Mouse (Mus musculus): ENCODE measurements around the gene Apbb2. TPM values are rescaled to one million over a fixed set of nuclear protein-coding genes. Genes with fewer than 3 reads are reported as not detected.

Apbb2 gene
- polyA plus RNA-seq, 1 experiment, result 22.6 TPM

- Histone ChIP-seq H3K36me3 (ENCODE audit: control insufficient read depth, insufficient read depth) (peaks cover 41% of the 10 kb centered on the region), H3K4me3 (ENCODE audit: insufficient read depth, poor library complexity, severe bottlenecking) (no peak overlapping the region), H3K79me3 (ENCODE audit: low read depth) (no peaks in the 10 kb centered on the region), H3ac (ENCODE audit: control insufficient read depth, insufficient read length, low read depth) (no peak overlapping the region), H3K27me3 (ENCODE audit: control insufficient read depth, insufficient read depth, insufficient read length) (no peaks in the 10 kb centered on the region), H3K79me2 (ENCODE audit: control insufficient read depth, insufficient read depth) (no peaks in the 10 kb centered on the region)
- TF ChIP-seq FOSL1 (IDR thresholded peaks at IDR 0.05; ENCODE audit: insufficient read depth, low read length, poor library complexity, severe bottlenecking) (no peak), USF1 (IDR thresholded peaks at IDR 0.05; ENCODE audit: low read depth) (no peak), MYOG (IDR thresholded peaks at IDR 0.05; ENCODE audit: control insufficient read depth, extremely low read depth, insufficient read length) (no peak)
Observed at GRCm38 (mm10) chr5:66310806-66311205, 307.8 kb downstream of the Apbb2 start.

DNA sequence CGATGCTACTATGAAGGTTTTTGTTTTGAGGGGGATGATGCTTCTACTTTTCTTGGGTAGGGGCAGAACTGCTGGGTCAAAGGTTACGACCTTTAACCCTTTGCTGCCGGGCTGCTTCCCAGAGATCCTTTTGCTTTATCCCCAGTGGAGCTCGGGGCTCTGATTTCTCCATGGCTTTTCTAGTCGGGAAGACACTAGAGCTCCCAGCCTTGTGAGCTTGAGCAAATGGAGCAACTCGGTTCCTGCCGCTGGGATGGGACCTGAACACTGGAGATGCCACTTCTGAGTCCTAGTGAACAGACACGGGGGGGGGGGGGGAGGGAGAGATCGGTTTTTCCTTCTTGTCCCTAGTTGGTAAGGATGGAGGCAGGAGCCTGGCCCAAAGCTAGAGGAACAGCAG, 308.3 kb downstream of the Apbb2 start:
- peaks cover 44% of the 10 kb centered on the region for H3K36me3 ChIP-seq (ENCODE audit: control insufficient read depth, insufficient read depth)

GRCm38 (mm10) chr5:66305511-66305910, 313.1 kb downstream of the Apbb2 start:
- Histone ChIP-seq H3K27me3 (ENCODE audit: control insufficient read depth, insufficient read depth, insufficient read length) (no peaks in the 10 kb centered on the region), H3K79me2 (ENCODE audit: control insufficient read depth, insufficient read depth) (no peaks in the 10 kb centered on the region), H3ac (ENCODE audit: control insufficient read depth, insufficient read length, low read depth) (no peak overlapping the region), H3K79me3 (ENCODE audit: low read depth) (no peaks in the 10 kb centered on the region), H3K36me3 (ENCODE audit: control insufficient read depth, insufficient read depth) (peaks cover 71% of the 10 kb centered on the region), H3K4me3 (ENCODE audit: insufficient read depth, poor library complexity, severe bottlenecking) (no peak overlapping the region)
- TF ChIP-seq CTCF (IDR thresholded peaks at IDR 0.05; ENCODE audit: control insufficient read depth, insufficient read depth, insufficient read length) (no peak), MYOG (IDR thresholded peaks at IDR 0.05; ENCODE audit: control insufficient read depth, extremely low read depth, insufficient read length) (no peak), FOSL1 (IDR thresholded peaks at IDR 0.05; ENCODE audit: insufficient read depth, low read length, poor library complexity, severe bottlenecking) (no peak), MYOD1 (IDR thresholded peaks at IDR 0.05; ENCODE audit: control insufficient read depth, insufficient read length, low read depth) (no peak), CEBPB (IDR thresholded peaks at IDR 0.05; ENCODE audit: low read depth) (no peak), USF1 (IDR thresholded peaks at IDR 0.05; ENCODE audit: low read depth) (no peak), MAX (IDR thresholded peaks at IDR 0.05) (no peak)

More for the DNA sequence above, 308.3 kb downstream of the Apbb2 start:
- H3K79me3 ChIP-seq (ENCODE audit: low read depth), result no peaks in the 10 kb centered on the region
- TF ChIP-seq MYOG (IDR thresholded peaks at IDR 0.05; ENCODE audit: control insufficient read depth, extremely low read depth, insufficient read length) (no peak), CTCF (IDR thresholded peaks at IDR 0.05; ENCODE audit: control insufficient read depth, insufficient read depth, insufficient read length) (no peak), FOSL1 (IDR thresholded peaks at IDR 0.05; ENCODE audit: insufficient read depth, low read length, poor library complexity, severe bottlenecking) (no peak), CEBPB (IDR thresholded peaks at IDR 0.05; ENCODE audit: low read depth) (no peak)
- H3ac ChIP-seq (ENCODE audit: control insufficient read depth, insufficient read length, low read depth), result no peak overlapping the region
- H3K79me2 ChIP-seq (ENCODE audit: control insufficient read depth, insufficient read depth), result no peaks in the 10 kb centered on the region
- no peaks in the 10 kb centered on the region for H3K27me3 ChIP-seq (ENCODE audit: control insufficient read depth, insufficient read depth, insufficient read length)
- no peak overlapping the region for H3K4me3 ChIP-seq (ENCODE audit: insufficient read depth, poor library complexity, severe bottlenecking)

DNA sequence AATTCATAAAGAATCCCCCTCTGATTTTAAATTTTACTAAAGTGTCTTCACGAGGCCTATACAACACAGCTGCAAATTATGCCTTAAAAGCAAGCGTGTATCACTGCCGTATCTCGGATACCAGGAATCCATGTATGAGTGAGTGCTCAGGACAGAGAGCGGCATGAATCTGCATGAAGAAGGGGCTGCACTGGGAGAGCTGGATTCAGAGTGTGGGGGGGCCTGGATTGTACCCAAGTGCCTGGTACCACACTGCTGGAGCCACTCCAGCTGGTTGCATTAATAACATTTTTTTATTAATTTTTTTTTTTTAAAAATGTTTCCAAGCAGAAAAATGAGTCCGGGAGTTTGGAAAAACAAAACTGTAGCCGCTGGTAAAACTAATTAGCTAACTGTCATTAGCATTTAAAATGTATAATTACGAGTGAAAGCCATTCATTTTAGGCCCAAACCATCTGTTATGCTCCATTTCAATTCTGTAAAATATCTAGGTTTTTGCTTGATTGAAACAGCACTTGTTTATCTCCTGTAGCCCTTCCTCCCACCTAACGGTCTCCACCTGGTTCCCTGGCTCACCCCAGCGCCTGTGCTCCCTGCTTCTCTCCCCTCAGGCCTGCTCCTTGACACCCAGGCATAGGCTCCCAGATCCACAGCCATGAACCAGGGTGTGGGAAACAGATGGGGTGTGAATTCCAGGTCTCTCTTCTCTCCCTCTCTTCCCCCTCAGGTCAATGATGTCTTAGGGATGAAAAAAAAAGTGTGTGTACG, 314.1 kb downstream of the Apbb2 start:
- Histone ChIP-seq H3ac (ENCODE audit: control insufficient read depth, insufficient read length, low read depth) (no peak overlapping the region), H3K79me2 (ENCODE audit: control insufficient read depth, insufficient read depth) (no peaks in the 10 kb centered on the region), H3K36me3 (ENCODE audit: control insufficient read depth, insufficient read depth) (peaks cover 70% of the 10 kb centered on the region), H3K4me3 (ENCODE audit: insufficient read depth, poor library complexity, severe bottlenecking) (no peak overlapping the region), H3K27me3 (ENCODE audit: control insufficient read depth, insufficient read depth, insufficient read length) (no peaks in the 10 kb centered on the region), H3K79me3 (ENCODE audit: low read depth) (no peaks in the 10 kb centered on the region)
- TF ChIP-seq CEBPB (IDR thresholded peaks at IDR 0.05; ENCODE audit: low read depth) (no peak), CTCF (IDR thresholded peaks at IDR 0.05; ENCODE audit: control insufficient read depth, insufficient read depth, insufficient read length) (no peak), MYOG (IDR thresholded peaks at IDR 0.05; ENCODE audit: control insufficient read depth, extremely low read depth, insufficient read length) (no peak), MAX (IDR thresholded peaks at IDR 0.05) (no peak), FOSL1 (IDR thresholded peaks at IDR 0.05; ENCODE audit: insufficient read depth, low read length, poor library complexity, severe bottlenecking) (no peak)

GRCm38 (mm10) chr5:66302873-66303272, 315.7 kb downstream of the Apbb2 start:
- H3K79me3 ChIP-seq (ENCODE audit: low read depth), result no peaks in the 10 kb centered on the region
- H3K36me3 ChIP-seq (ENCODE audit: control insufficient read depth, insufficient read depth), result peaks cover 68% of the 10 kb centered on the region
- H3K27me3 ChIP-seq (ENCODE audit: control insufficient read depth, insufficient read depth, insufficient read length), result no peaks in the 10 kb centered on the region
- no peak overlapping the region for H3ac ChIP-seq (ENCODE audit: control insufficient read depth, insufficient read length, low read depth)
- no peak overlapping the region for H3K4me3 ChIP-seq (ENCODE audit: insufficient read depth, poor library complexity, severe bottlenecking)
- no peaks in the 10 kb centered on the region for H3K79me2 ChIP-seq (ENCODE audit: control insufficient read depth, insufficient read depth)
- TF ChIP-seq USF1 (IDR thresholded peaks at IDR 0.05; ENCODE audit: low read depth), result no peak
- TF ChIP-seq FOSL1 (IDR thresholded peaks at IDR 0.05; ENCODE audit: insufficient read depth, low read length, poor library complexity, severe bottlenecking), result no peak
- TF ChIP-seq MYOG (IDR thresholded peaks at IDR 0.05; ENCODE audit: control insufficient read depth, extremely low read depth, insufficient read length), result no peak
- TF ChIP-seq MAX (IDR thresholded peaks at IDR 0.05), result no peak
- TF ChIP-seq CTCF (IDR thresholded peaks at IDR 0.05; ENCODE audit: control insufficient read depth, insufficient read depth, insufficient read length), result no peak
- no peak for TF ChIP-seq CEBPB (IDR thresholded peaks at IDR 0.05; ENCODE audit: low read depth)
- no peak for TF ChIP-seq MYOD1 (IDR thresholded peaks at IDR 0.05; ENCODE audit: control insufficient read depth, insufficient read length, low read depth)
